Mouse (Mus musculus) heart, postnatal 0 days (tissue): ENCODE data around the gene Prkar2a.

ENCODE experiments used
- CTCF ChIP-seq: IDR thresholded peaks from 2 replicates; pipeline ENCODE4 v1.5.1; 2016; ENCODE audit warnings: antibody characterized with exemption, control low read depth, low read depth
- EP300 ChIP-seq: IDR thresholded peaks from 2 replicates; pipeline ENCODE4 v1.6.1; 2016; ENCODE audit warnings: antibody characterized with exemption, low read depth

GRCm38 (mm10) chr9:108716199-108716598 is 27.1 kb downstream of the Prkar2a start:
- TF ChIP-seq CTCF (no peak), EP300 (no peak)
